ENCODE assay signal across 9 mouse cellular contexts in the genomic region with DNA sequence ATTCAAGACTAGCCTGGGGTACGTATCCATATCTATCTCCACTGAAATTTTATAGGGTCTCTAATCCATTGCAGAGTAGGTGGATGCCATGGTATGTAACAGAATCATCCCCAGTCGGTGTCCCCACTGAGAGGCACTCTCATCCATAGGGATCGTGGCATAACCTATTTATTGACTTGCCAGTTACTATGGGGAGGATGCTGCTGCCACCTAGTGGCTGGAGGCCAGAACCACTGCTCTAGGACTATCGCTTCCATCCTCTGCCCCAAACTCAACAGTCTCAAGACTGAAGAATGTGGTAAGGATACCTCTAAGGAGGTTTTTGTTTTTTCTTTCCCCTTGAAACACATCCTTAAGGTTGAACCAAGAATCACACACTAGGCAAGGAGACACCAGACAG. TPM values are rescaled to one million over a fixed set of nuclear protein-coding genes. Genes with fewer than 3 reads are reported as not detected.
DNase-seq lines count a peak whose midpoint lies in the region; ATAC-seq and TF ChIP-seq lines count a peak whose summit lies in the region.
"Had no signal": no experiment of that assay in that cellular context is flagged by ENCODE, and none has a peak within 500 bp of the region (broad histone marks: within the 10 kb centered on the region; RNA-seq: fewer than 3 reads in every experiment).

No protein-coding gene starts in this region.

- no peak overlapping the region for H3K9ac ChIP-seq in CH12.LX (ENCODE audit: insufficient read depth, low read depth)
- H3K9ac ChIP-seq in lung, embryonic 15.5 days: no peak overlapping the region
- H3K9ac ChIP-seq: limb, embryonic 12.5 days had no signal

- no peak overlapping the region for H3K4me3 ChIP-seq in CH12.LX (replicated peaks in 1 of 3; ENCODE audit: low read depth in 2 of 3, low read length in 2 of 3, poor library complexity in 1 of 3)
- H3K4me3 ChIP-seq in lung, embryonic 15.5 days: no peak overlapping the region
- H3K4me3 ChIP-seq in small intestine, adult 2 months (ENCODE audit: low read depth, low read length): no peak overlapping the region
- H3K4me3 ChIP-seq: limb, embryonic 12.5 days had no signal

- DNase-seq in CH12.LX (ENCODE audit: extremely low read depth) (peak; percentile 56), R1 (ENCODE audit: low read depth, low spot score) (peak; percentile 89)
- peak; percentile 52 to 70 for DNase-seq in cerebellum, postnatal 25 days
- DNase-seq in kidney, postnatal 25 days: peak; percentile 67 to 78
- peak; percentile 24 for DNase-seq in yolk sac, embryonic 10.5 days (ENCODE audit: low spot score)

- peak; percentile 66 for TF ChIP-seq RAD21 in CH12.LX (IDR thresholded peaks at IDR 0.05; ENCODE audit: low read depth, low read length)

- no peak for TF ChIP-seq POLR2A in CH12.LX (IDR thresholded peaks at IDR 0.05; ENCODE audit: low read depth, low read length)
- no peak for TF ChIP-seq POLR2A in small intestine, adult 2 months (IDR thresholded peaks at IDR 0.05; ENCODE audit: low read depth, low read length)

- in situ Hi-C loops in CH12.LX (cut with MboI; ENCODE audit: low pct_ligation_motif_present, low pct_unique_long_range_greater_than_20kb, low sequenced_read_pairs): no loop called here

- H3K4me1 ChIP-seq in CH12.LX (ENCODE audit: control insufficient read depth in 1 of 2, insufficient read depth in 2 of 2): peaks cover 2 to 8% of the 10 kb centered on the region in 2 experiments; a peak in 1 of 4 replicates
- peaks cover 6% of the 10 kb centered on the region; the same call in 1 of the 2 replicates for H3K4me1 ChIP-seq in lung, embryonic 15.5 days
- H3K4me1 ChIP-seq in small intestine, adult 2 months (ENCODE audit: control insufficient read depth, insufficient read depth, insufficient read length, low read length): 0 out of 2 replicates have a peak, but pooled peaks cover 3% of the 10 kb centered on the region
- H3K4me1 ChIP-seq: limb, embryonic 12.5 days had no signal

- no peaks in the 10 kb centered on the region for H3K36me3 ChIP-seq in CH12.LX (replicated peaks in 1 of 2; ENCODE audit: control insufficient read depth in 1 of 2, insufficient read depth in 1 of 2, low read length in 1 of 2)
- no peaks in the 10 kb centered on the region for H3K36me3 ChIP-seq in lung, embryonic 15.5 days
- no peaks in the 10 kb centered on the region for H3K36me3 ChIP-seq in small intestine, adult 2 months (ENCODE audit: control insufficient read depth, insufficient read depth, low read length)
- H3K36me3 ChIP-seq: limb, embryonic 12.5 days had no signal

- H3K79me2 ChIP-seq in CH12.LX (replicated peaks; ENCODE audit: control insufficient read depth, extremely low read depth, insufficient read depth, poor library complexity, severe bottlenecking): no peaks in the 10 kb centered on the region

- H3K27ac ChIP-seq in CH12.LX (ENCODE audit: insufficient read depth, low read depth): no peak overlapping the region
- no peak overlapping the region for H3K27ac ChIP-seq in lung, embryonic 15.5 days
- H3K27ac ChIP-seq in small intestine, adult 2 months (ENCODE audit: insufficient read depth, low read depth, low read length): no peak overlapping the region
- H3K27ac ChIP-seq: limb, embryonic 12.5 days had no signal

- H3K4me2 ChIP-seq in CH12.LX (ENCODE audit: insufficient read depth, low read depth, poor library complexity, severe bottlenecking): no peak overlapping the region
- no peak overlapping the region for H3K4me2 ChIP-seq in lung, embryonic 15.5 days
- H3K4me2 ChIP-seq: limb, embryonic 12.5 days had no signal

- 58% methylated on average over 4 of the region's 4 CpGs for WGBS in lung, embryonic 15.5 days
- 32% methylated on average over 4 of the region's 4 CpGs for WGBS in small intestine, adult 2 months

- TF ChIP-seq EP300 in CH12.LX (IDR thresholded peaks at IDR 0.05; ENCODE audit: low read length): no peak

- H3K9me3 ChIP-seq in CH12.LX (replicated peaks; ENCODE audit: low read length): no peaks in the 10 kb centered on the region
- no peaks in the 10 kb centered on the region for H3K9me3 ChIP-seq in lung, embryonic 15.5 days
- H3K9me3 ChIP-seq: limb, embryonic 12.5 days had no signal

- TF ChIP-seq CTCF in CH12.LX (conservative IDR thresholded peaks at IDR 0.05 in 1 of 2, IDR thresholded peaks at IDR 0.05 in 1 of 2; ENCODE audit: low read depth in 2 of 2, low read length in 2 of 2): peak; percentile 83 to 91
- TF ChIP-seq CTCF in small intestine, adult 2 months (IDR thresholded peaks at IDR 0.05; ENCODE audit: extremely low read depth, insufficient read length, insufficient replicate concordance, low read depth, low read length): peak; percentile 92; the same call in 1 of the 2 replicates

- peaks cover 19% of the 10 kb centered on the region for H3K27me3 ChIP-seq in CH12.LX (replicated peaks)
- no peaks in the 10 kb centered on the region for H3K27me3 ChIP-seq in lung, embryonic 15.5 days
- H3K27me3 ChIP-seq in small intestine, adult 2 months (ENCODE audit: control insufficient read depth, insufficient read depth, low read length): no peaks in the 10 kb centered on the region
- H3K27me3 ChIP-seq: limb, embryonic 12.5 days had no signal

- dilution Hi-C loops in CH12.LX (cut with MboI; ENCODE audit: extremely low pct_ligation_motif_present, extremely low pct_unique_long_range_greater_than_20kb, low sequenced_read_pairs): no loop called here

- ATAC-seq in granulocyte monocyte progenitor cell, adult 5-6 weeks (replicated peaks; ENCODE audit: poor library complexity, severe bottlenecking): peak; percentile 38
- peak; percentile 16; the same call in 1 of the 2 replicates for ATAC-seq in lung, embryonic 15.5 days (ENCODE audit: borderline replicate concordance, extremely low read depth, low FRiP score, low TSS enrichment)

TF ChIP-seq in CH12.LX, 34 proteins besides CTCF, POLR2A, EP300 and RAD21:
- TF ChIP-seq SMC3 (IDR thresholded peaks at IDR 0.05; ENCODE audit: low read depth, low read length): peak; percentile 58
- no peak for TF ChIP-seq IRF4 (IDR thresholded peaks at IDR 0.05; ENCODE audit: low read depth, low read length)

RNA-seq across cellular contexts. Expression of gene Acsbg2, which starts 16.0 kb away (rescaled TPM):
- total RNA-seq in CH12.LX (2012; rRNA removed): not detected in 2 replicates
- not detected in 2 replicates for total RNA-seq in CH12.LX (2014; rRNA removed)
- not detected in 2 replicates for polyA plus RNA-seq in CH12.LX (2012; ENCODE audit: insufficient read length, low read depth)
- total RNA-seq in granulocyte monocyte progenitor cell, adult 5-6 weeks (2014; fragmentation: Nextera tagmentation): not detected in 2 replicates
- not detected in 2 replicates for total RNA-seq in granulocyte monocyte progenitor cell, adult 5-6 weeks (2017)
- polyA plus RNA-seq in lung, embryonic 15.5 days (2015; fragmentation: Nextera tagmentation; extraction: Ambion mirVana): not detected in 2 replicates
- polyA plus RNA-seq in small intestine, adult 2 months (2012; rRNA removed): not detected in 2 replicates
- polyA plus RNA-seq: limb, embryonic 12.5 days had no signal

RNA-seq across cellular contexts. Expression of gene 1700061G19Rik, which starts 17.1 kb away (rescaled TPM):
- total RNA-seq in CH12.LX (2012; rRNA removed): 0.08 TPM in 1 of 2 replicates, not detected in the other
- total RNA-seq in CH12.LX (2014; rRNA removed): not detected in 2 replicates
- polyA plus RNA-seq in CH12.LX (2012; ENCODE audit: insufficient read length, low read depth): 0.29 and 0.35 TPM in 2 replicates
- total RNA-seq in granulocyte monocyte progenitor cell, adult 5-6 weeks (2014; fragmentation: Nextera tagmentation): 0.47 TPM in 1 of 2 replicates, not detected in the other
- 0.17 TPM in 1 of 2 replicates, not detected in the other for total RNA-seq in granulocyte monocyte progenitor cell, adult 5-6 weeks (2017)
- 0.23 and 0.35 TPM in 2 replicates for polyA plus RNA-seq in lung, embryonic 15.5 days (2015; fragmentation: Nextera tagmentation; extraction: Ambion mirVana)
- polyA plus RNA-seq in small intestine, adult 2 months (2012; rRNA removed): not detected in 2 replicates

RNA-seq across cellular contexts. Expression of gene Rfx2, which starts 27.4 kb away (rescaled TPM):
- 0.46 and 1.1 TPM in 2 replicates for total RNA-seq in CH12.LX (2012; rRNA removed)
- 0.16 TPM in 1 of 2 replicates, not detected in the other for total RNA-seq in CH12.LX (2014; rRNA removed)
- polyA plus RNA-seq in CH12.LX (2012; ENCODE audit: insufficient read length, low read depth): 0.34 and 0.35 TPM in 2 replicates
- 4.4 and 6.4 TPM in 2 replicates for total RNA-seq in granulocyte monocyte progenitor cell, adult 5-6 weeks (2014; fragmentation: Nextera tagmentation)
- 1.6 and 2.8 TPM in 2 replicates for total RNA-seq in granulocyte monocyte progenitor cell, adult 5-6 weeks (2017)
- polyA plus RNA-seq in lung, embryonic 15.5 days (2015; fragmentation: Nextera tagmentation; extraction: Ambion mirVana): 5.2 and 6.0 TPM in 2 replicates
- polyA plus RNA-seq in small intestine, adult 2 months (2012; rRNA removed): 7.7 and 15.4 TPM in 2 replicates

Comparison
In these comparisons a context has a peak if more than half of its experiments do, and no peak if none do; other contexts are left out.
1. DNase-seq: peak in every context shown above with its lines; median percentile 89 in R1; 72 in kidney, postnatal 25 days; 61 in cerebellum, postnatal 25 days; 56 in CH12.LX; 24 in yolk sac, embryonic 10.5 days.